Mouse (Mus musculus): ENCODE measurements at regions not wholly inside any gene's neighbourhood (a gene's known extent, or its start where the extent isn't known, plus 50 kb on each side); places are given as distances from the start of the nearest gene placed in this dataset.
A peak's percentile ranks its signal among the peaks of the same experiment; 100 is the strongest.

GRCm38 (mm10) chr12:112341726-112342469 is 147.3 kb upstream of the A530016L24Rik start:
- peaks cover 40% of the 10 kb centered on the region for H3K4me1 ChIP-seq
- WGBS: 87% methylated on average over 8 of the region's 8 CpGs
- peaks cover 25% of the 10 kb centered on the region; the same call in 1 of the 2 replicates for H3K27me3 ChIP-seq (ENCODE audit: low read depth, poor library complexity, severe bottlenecking)
- no peak overlapping the region for H3K27ac ChIP-seq (replicated peaks)
- no peaks in the 10 kb centered on the region for H3K9me3 ChIP-seq (replicated peaks)
- H3K4me3 ChIP-seq: no peak overlapping the region
- H3K36me3 ChIP-seq: no peaks in the 10 kb centered on the region
- no peak for DNase-seq (ENCODE audit: low spot score)

- no peaks in the 10 kb centered on the region for H3K9me3 ChIP-seq (replicated peaks)
- peaks cover 17% of the 10 kb centered on the region; the same call in 1 of the 2 replicates for H3K27me3 ChIP-seq (ENCODE audit: low read depth, poor library complexity, severe bottlenecking)
- no peak overlapping the region for H3K27ac ChIP-seq (replicated peaks)
- 89% methylated on average over 3 of the region's 3 CpGs for WGBS
- H3K4me1 ChIP-seq: peaks cover 28% of the 10 kb centered on the region
- DNase-seq (ENCODE audit: low spot score): no peak
- H3K36me3 ChIP-seq: no peaks in the 10 kb centered on the region
- no peak overlapping the region for H3K4me3 ChIP-seq
Measured at GRCm38 (mm10) chr12:112343064-112343463, 146.2 kb upstream of the A530016L24Rik start.

DNA sequence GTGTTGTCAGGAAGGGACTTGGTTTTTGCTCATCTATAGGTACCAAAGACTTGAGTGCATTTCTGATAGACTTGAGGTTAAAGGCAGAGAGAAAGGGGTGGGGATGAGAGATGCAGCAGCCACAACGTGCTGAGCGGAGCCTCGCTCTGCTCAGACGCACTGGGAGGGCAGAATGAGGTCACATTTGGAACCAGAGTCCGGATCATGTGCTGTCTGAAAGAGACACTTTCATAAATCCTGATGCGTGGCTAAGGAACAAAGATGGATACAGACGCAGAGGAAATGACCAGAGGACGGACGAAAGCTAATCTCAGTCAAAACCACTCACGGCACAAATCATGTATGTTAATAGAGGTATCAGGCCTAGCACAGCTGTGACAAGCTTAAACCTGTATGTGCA is 145.0 kb upstream of the A530016L24Rik start:
- Histone ChIP-seq H3K36me3 (no peaks in the 10 kb centered on the region), H3K4me1 (peaks cover 22% of the 10 kb centered on the region), H3K27me3 (ENCODE audit: low read depth, poor library complexity, severe bottlenecking) (0 out of 2 replicates have a peak, but pooled peaks cover 9% of the 10 kb centered on the region), H3K27ac (replicated peaks) (no peak overlapping the region), H3K9me3 (replicated peaks) (0 out of 2 replicates have a peak, but pooled peaks cover 4% of the 10 kb centered on the region), H3K4me3 (no peak overlapping the region)
- DNase-seq (ENCODE audit: low spot score): no peak
- 92% methylated on average over 10 of the region's 10 CpGs for WGBS

GRCm38 (mm10) chr12:112345797-112346196 is 143.5 kb upstream of the A530016L24Rik start:
- H3K9me3 ChIP-seq (replicated peaks): 0 out of 2 replicates have a peak, but pooled peaks cover 4% of the 10 kb centered on the region
- no peak for DNase-seq (ENCODE audit: low spot score)
- H3K27me3 ChIP-seq (ENCODE audit: low read depth, poor library complexity, severe bottlenecking): peaks cover 15% of the 10 kb centered on the region; the same call in 1 of the 2 replicates
- 84% methylated on average over 5 of the region's 5 CpGs for WGBS
- no peak overlapping the region for H3K4me3 ChIP-seq
- no peaks in the 10 kb centered on the region for H3K36me3 ChIP-seq
- H3K4me1 ChIP-seq: peaks cover 29% of the 10 kb centered on the region
- H3K27ac ChIP-seq (replicated peaks): no peak overlapping the region

DNA sequence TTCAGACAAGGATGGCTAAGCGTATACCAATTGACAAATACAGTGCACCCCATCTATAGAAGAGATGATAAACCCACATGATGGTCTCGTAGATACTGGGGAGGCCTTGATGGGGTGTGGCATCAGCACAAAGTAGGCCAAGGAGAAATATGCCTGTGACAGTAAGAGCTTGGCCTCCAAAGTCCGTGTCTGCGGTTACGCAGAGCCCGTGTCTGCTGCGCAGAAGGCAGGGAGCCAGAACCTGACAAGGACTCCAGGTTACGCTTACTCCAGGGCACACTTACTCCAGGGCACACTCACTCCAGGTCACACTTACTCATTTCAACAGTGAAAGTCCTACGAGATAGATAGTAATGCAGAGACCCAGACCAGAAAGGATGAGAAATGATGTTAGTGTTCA is 141.1 kb upstream of the A530016L24Rik start:
- no peak for DNase-seq (ENCODE audit: low spot score)
- Histone ChIP-seq H3K4me1 (peaks cover 31% of the 10 kb centered on the region), H3K27me3 (ENCODE audit: low read depth, poor library complexity, severe bottlenecking) (peaks cover 17% of the 10 kb centered on the region; the same call in 1 of the 2 replicates), H3K9me3 (replicated peaks) (0 out of 2 replicates have a peak, but pooled peaks cover 4% of the 10 kb centered on the region), H3K4me3 (no peak overlapping the region), H3K36me3 (no peaks in the 10 kb centered on the region), H3K27ac (replicated peaks) (no peak overlapping the region)
- 96% methylated on average over 9 of the region's 9 CpGs for WGBS

DNA sequence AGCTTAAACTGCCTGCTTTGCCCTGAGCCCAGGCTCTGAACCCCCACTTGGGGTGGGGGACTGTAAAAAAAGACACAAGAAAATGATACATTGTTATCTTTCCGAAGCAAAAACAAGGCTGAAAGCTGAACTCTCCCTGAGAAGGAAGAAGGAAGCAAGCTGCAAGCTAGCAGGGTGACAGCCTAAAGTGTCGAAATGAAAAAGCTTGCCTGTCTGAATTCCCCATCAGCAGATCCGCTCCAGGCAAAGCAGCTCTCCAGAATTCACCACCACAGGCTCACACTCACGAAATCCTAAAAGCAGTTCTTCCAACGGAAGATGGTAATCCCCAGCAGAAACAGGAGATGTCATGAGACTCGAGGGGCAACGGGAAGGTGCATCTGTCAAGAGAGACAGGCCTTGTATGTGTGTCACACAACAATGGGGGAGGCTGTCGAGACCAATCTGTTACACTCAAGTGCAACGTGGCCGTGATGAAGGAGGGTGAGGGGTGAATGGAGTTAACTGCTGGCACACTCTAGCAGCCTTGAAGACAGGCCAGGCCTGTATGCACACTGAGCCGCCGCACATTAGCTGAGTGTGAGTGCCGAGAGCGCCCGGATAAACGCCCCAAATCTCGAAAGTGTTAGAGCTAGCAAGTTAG is 139.5 kb upstream of the A530016L24Rik start:
- peaks cover 24% of the 10 kb centered on the region for H3K4me1 ChIP-seq
- no peak overlapping the region for H3K4me3 ChIP-seq
- 73% methylated on average over 17 of the region's 17 CpGs for WGBS
- no peak for DNase-seq (ENCODE audit: low spot score)
- H3K27me3 ChIP-seq (ENCODE audit: low read depth, poor library complexity, severe bottlenecking): peaks cover 17% of the 10 kb centered on the region; the same call in 1 of the 2 replicates
- no peaks in the 10 kb centered on the region for H3K36me3 ChIP-seq
- H3K27ac ChIP-seq (replicated peaks): peak overlapping the region; percentile 38; the same call in 1 of the 2 replicates
- H3K9me3 ChIP-seq (replicated peaks): 0 out of 2 replicates have a peak, but pooled peaks cover 4% of the 10 kb centered on the region

- H3K4me3 ChIP-seq: no peak overlapping the region
- 41% methylated on average over 9 of the region's 9 CpGs for WGBS
- no peaks in the 10 kb centered on the region for H3K36me3 ChIP-seq
- H3K27me3 ChIP-seq (ENCODE audit: low read depth, poor library complexity, severe bottlenecking): peaks cover 11% of the 10 kb centered on the region; the same call in 1 of the 2 replicates
- peak overlapping the region; percentile 49; the same call in 1 of the 2 replicates for H3K27ac ChIP-seq (replicated peaks)
- DNase-seq (ENCODE audit: low spot score): no peak
- 0 out of 2 replicates have a peak, but pooled peaks cover 4% of the 10 kb centered on the region for H3K9me3 ChIP-seq (replicated peaks)
- H3K4me1 ChIP-seq: peaks cover 18% of the 10 kb centered on the region
Measured at GRCm38 (mm10) chr12:112350733-112351132, 138.5 kb upstream of the A530016L24Rik start.

- H3K4me1 ChIP-seq: no peaks in the 10 kb centered on the region
- H3K36me3 ChIP-seq: no peaks in the 10 kb centered on the region
- DNase-seq (ENCODE audit: low spot score): no peak
- no peak overlapping the region for H3K4me3 ChIP-seq
- H3K9me3 ChIP-seq (replicated peaks): peaks cover 13% of the 10 kb centered on the region; the same call in 1 of the 2 replicates
- no peak overlapping the region for H3K27ac ChIP-seq (replicated peaks)
- H3K27me3 ChIP-seq (ENCODE audit: low read depth, poor library complexity, severe bottlenecking): no peaks in the 10 kb centered on the region
- 86% methylated on average over 3 of the region's 3 CpGs for WGBS
Measured at GRCm38 (mm10) chr12:112363349-112363748, 125.9 kb upstream of the A530016L24Rik start.

DNA sequence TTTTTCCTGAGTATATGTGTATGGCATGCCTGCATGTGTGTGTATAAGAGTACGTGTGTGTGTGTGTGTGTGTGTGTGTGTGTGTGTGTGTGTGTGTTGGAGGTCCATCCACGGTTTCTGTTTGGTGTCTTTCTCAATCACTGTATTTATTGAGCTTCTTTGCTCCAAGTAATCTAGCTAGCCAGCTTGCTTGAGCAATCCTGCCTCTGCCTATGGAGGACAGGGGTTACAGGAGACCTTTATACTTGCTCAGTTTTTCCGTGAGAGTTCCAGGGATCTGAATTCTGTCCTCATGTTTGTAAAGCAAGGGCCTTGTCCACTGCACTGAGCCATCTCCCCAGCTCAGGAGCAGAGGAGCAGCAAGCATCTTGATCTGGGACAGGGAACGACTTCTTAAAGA is 122.0 kb upstream of the A530016L24Rik start:
- Histone ChIP-seq H3K4me3 (no peak overlapping the region), H3K9me3 (replicated peaks) (peaks cover 13% of the 10 kb centered on the region; the same call in 1 of the 2 replicates), H3K27ac (replicated peaks) (no peak overlapping the region), H3K36me3 (no peaks in the 10 kb centered on the region), H3K27me3 (ENCODE audit: low read depth, poor library complexity, severe bottlenecking) (peaks cover 11% of the 10 kb centered on the region; the same call in 1 of the 2 replicates), H3K4me1 (peaks cover 26% of the 10 kb centered on the region)
- 76% methylated on average over 4 of the region's 4 CpGs for WGBS
- no peak for DNase-seq (ENCODE audit: low spot score)

DNA sequence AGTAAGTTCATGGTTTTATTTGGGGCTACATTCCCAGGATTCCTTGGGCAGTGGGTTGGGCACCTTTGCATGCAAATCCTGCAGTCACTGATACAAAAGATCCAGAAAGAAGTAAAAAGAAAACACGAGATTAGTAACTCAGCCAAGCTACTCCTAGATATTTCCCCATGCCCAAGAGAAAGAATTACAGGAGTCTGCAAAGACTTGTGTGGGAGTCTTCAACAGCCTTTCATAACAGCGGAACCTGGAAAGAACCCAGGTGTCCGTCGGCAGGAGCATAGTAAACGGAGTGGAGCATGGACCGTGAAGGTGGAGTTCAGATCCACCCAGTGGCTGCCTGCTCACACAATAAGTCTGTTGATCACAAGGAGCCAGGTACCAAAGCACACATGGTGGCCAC is 121.1 kb upstream of the A530016L24Rik start:
- Histone ChIP-seq H3K4me3 (no peak overlapping the region), H3K27ac (replicated peaks) (no peak overlapping the region), H3K27me3 (ENCODE audit: low read depth, poor library complexity, severe bottlenecking) (peaks cover 12% of the 10 kb centered on the region; the same call in 1 of the 2 replicates), H3K36me3 (no peaks in the 10 kb centered on the region), H3K9me3 (replicated peaks) (peaks cover 13% of the 10 kb centered on the region; the same call in 1 of the 2 replicates), H3K4me1 (peaks cover 34% of the 10 kb centered on the region)
- WGBS: 86% methylated on average over 6 of the region's 6 CpGs
- DNase-seq (ENCODE audit: low spot score): no peak

GRCm38 (mm10) chr12:112369581-112370371 is 119.5 kb upstream of the A530016L24Rik start:
- no peaks in the 10 kb centered on the region for H3K36me3 ChIP-seq
- peaks cover 34% of the 10 kb centered on the region for H3K4me1 ChIP-seq
- peaks cover 12% of the 10 kb centered on the region; the same call in 1 of the 2 replicates for H3K27me3 ChIP-seq (ENCODE audit: low read depth, poor library complexity, severe bottlenecking)
- no peak overlapping the region for H3K4me3 ChIP-seq
- H3K27ac ChIP-seq (replicated peaks): no peak overlapping the region
- 73% methylated on average over 15 of the region's 15 CpGs for WGBS
- H3K9me3 ChIP-seq (replicated peaks): peaks cover 8% of the 10 kb centered on the region; the same call in 1 of the 2 replicates
- no peak for DNase-seq (ENCODE audit: low spot score)

All from midbrain, embryonic 10.5 days (tissue).